Mouse (Mus musculus): ENCODE measurements around the gene Glrx. TPM values are rescaled to one million over a fixed set of nuclear protein-coding genes. Genes with fewer than 3 reads are reported as not detected.
A peak's percentile ranks its signal among the peaks of the same experiment; 100 is the strongest.

The Glrx gene
- total and polyA plus RNA-seq, 2 experiments = 41.4 to 86.8 TPM

DNA sequence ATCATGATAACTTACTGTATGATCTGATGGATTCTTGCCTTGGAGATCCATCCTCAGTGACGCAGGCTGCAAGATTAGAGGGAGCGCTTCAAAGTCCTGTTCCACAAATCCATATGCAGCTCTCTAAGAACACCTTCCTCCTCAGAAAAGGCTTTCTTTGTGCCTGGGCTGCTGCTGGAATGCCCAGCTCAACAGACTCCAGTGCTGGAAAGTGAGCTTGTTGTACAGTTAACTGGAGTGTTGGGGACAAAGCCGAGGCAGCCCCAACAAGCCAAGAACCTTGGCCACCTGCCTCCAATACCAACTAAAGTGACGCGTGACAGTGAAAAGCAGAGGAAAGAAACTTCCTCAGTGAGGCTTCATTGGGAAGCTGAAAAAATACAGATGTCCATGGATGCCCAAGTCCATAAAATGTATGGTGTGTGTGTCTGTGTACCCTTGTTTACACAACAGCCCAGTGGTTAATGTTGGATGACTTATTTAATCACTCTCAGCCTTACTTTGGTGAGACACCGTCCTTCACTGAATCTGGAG lies 1.2 kb downstream of the Glrx start:
- Histone ChIP-seq H3K9ac (ENCODE audit: low read depth, low read length) (peak overlapping the region; percentile 60), H3K36me3 (ENCODE audit: control insufficient read depth, insufficient read depth, low read length) (no peaks in the 10 kb centered on the region), H3K4me1 (ENCODE audit: control insufficient read depth, insufficient read depth, low read length) (peaks cover 26% of the 10 kb centered on the region), H3K4me3 (ENCODE audit: insufficient read depth, low read depth, low read length) (peak overlapping the region; percentile 68), H3K27ac (replicated peaks; ENCODE audit: insufficient read depth, low read depth, low read length) (peak overlapping the region; percentile 63), H3K27me3 (ENCODE audit: control insufficient read depth, insufficient read depth, low read length) (no peaks in the 10 kb centered on the region), H3K79me2 (ENCODE audit: control insufficient read depth, insufficient read depth, low read length) (no peaks in the 10 kb centered on the region; the same call in 1 of the 2 replicates)
- no peak for TF ChIP-seq POLR2A (IDR thresholded peaks at IDR 0.05; ENCODE audit: extremely low read depth, insufficient read depth, low read length)
- no peak for TF ChIP-seq CTCF (IDR thresholded peaks at IDR 0.05; ENCODE audit: low read depth, low read length)
- 16% methylated on average over 6 of the region's 6 CpGs for WGBS
- DNase-seq (ENCODE audit: extremely low read depth, low read depth, low spot score) = peak; percentile 59

DNA sequence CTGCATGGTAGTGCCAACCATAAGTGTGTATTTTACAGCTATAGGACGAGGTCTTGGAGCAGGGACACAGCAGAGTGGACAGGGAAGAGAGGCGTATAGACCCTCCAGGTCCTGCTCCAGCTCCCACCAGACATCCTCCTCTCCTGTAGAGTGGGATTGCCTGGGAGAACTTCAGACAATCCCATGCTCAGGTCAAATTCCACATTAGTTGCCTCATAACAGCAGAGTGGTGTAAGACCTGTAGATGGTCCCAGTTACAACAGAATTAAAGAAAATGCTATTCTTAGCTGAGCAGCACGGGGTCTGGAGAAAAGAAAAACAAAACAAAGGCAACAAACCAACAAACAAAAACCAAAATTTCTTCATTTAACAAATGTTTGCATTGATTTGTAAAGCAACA lies 2.3 kb downstream of the Glrx start:
- no peaks in the 10 kb centered on the region; the same call in 1 of the 2 replicates for H3K79me2 ChIP-seq (ENCODE audit: control insufficient read depth, insufficient read depth, low read length)
- H3K27ac ChIP-seq (replicated peaks; ENCODE audit: insufficient read depth, low read depth, low read length) = peak overlapping the region; percentile 63
- no peaks in the 10 kb centered on the region for H3K27me3 ChIP-seq (ENCODE audit: control insufficient read depth, insufficient read depth, low read length)
- DNase-seq (ENCODE audit: extremely low read depth, low read depth, low spot score) = peak; percentile 81
- peak overlapping the region; percentile 40 for H3K4me3 ChIP-seq (ENCODE audit: insufficient read depth, low read depth, low read length)
- WGBS = 46% methylated on average over 3 of the region's 3 CpGs
- peaks cover under 1% of the 10 kb centered on the region; the same call in 1 of the 2 replicates for H3K36me3 ChIP-seq (ENCODE audit: control insufficient read depth, insufficient read depth, low read length)
- TF ChIP-seq CTCF (IDR thresholded peaks at IDR 0.05; ENCODE audit: low read depth, low read length) = no peak
- TF ChIP-seq POLR2A (IDR thresholded peaks at IDR 0.05; ENCODE audit: extremely low read depth, insufficient read depth, low read length) = no peak
- peaks cover 26% of the 10 kb centered on the region for H3K4me1 ChIP-seq (ENCODE audit: control insufficient read depth, insufficient read depth, low read length)
- H3K9ac ChIP-seq (ENCODE audit: low read depth, low read length) = peak overlapping the region; percentile 33; the same call in 1 of the 2 replicates

DNA sequence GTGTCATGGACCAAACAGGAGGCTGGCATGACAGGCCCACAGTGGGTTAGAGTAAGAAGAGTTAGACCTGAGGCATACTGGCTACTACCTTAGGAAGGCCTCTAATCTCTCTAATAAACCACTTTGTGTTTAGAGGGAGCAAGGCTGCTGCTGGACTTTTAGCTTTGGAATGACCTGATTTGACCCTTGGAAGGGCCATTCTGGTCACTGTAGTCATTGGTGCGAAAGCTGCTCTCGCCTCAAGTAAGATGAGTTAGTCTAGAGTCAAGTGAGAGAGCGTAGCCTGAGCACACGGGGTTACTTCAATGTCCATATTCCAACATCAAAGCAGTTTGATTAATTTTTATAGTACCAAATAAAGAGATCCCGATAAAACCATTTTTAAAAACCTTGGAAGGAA lies 3.7 kb downstream of the Glrx start:
- WGBS = 49% methylated on average over 5 of the region's 5 CpGs
- H3K9ac ChIP-seq (ENCODE audit: low read depth, low read length) = no peak overlapping the region
- H3K27me3 ChIP-seq (ENCODE audit: control insufficient read depth, insufficient read depth, low read length) = no peaks in the 10 kb centered on the region
- H3K4me1 ChIP-seq (ENCODE audit: control insufficient read depth, insufficient read depth, low read length) = peaks cover 26% of the 10 kb centered on the region
- peaks cover 14% of the 10 kb centered on the region for H3K36me3 ChIP-seq (ENCODE audit: control insufficient read depth, insufficient read depth, low read length)
- no peaks in the 10 kb centered on the region; the same call in 1 of the 2 replicates for H3K79me2 ChIP-seq (ENCODE audit: control insufficient read depth, insufficient read depth, low read length)
- no peak for TF ChIP-seq POLR2A (IDR thresholded peaks at IDR 0.05; ENCODE audit: extremely low read depth, insufficient read depth, low read length)
- TF ChIP-seq CTCF (IDR thresholded peaks at IDR 0.05; ENCODE audit: low read depth, low read length) = no peak
- H3K4me3 ChIP-seq (ENCODE audit: insufficient read depth, low read depth, low read length) = no peak overlapping the region
- peak; percentile 72 for DNase-seq (ENCODE audit: extremely low read depth, low read depth, low spot score)
- peak overlapping the region; percentile 75 for H3K27ac ChIP-seq (replicated peaks; ENCODE audit: insufficient read depth, low read depth, low read length)

DNA sequence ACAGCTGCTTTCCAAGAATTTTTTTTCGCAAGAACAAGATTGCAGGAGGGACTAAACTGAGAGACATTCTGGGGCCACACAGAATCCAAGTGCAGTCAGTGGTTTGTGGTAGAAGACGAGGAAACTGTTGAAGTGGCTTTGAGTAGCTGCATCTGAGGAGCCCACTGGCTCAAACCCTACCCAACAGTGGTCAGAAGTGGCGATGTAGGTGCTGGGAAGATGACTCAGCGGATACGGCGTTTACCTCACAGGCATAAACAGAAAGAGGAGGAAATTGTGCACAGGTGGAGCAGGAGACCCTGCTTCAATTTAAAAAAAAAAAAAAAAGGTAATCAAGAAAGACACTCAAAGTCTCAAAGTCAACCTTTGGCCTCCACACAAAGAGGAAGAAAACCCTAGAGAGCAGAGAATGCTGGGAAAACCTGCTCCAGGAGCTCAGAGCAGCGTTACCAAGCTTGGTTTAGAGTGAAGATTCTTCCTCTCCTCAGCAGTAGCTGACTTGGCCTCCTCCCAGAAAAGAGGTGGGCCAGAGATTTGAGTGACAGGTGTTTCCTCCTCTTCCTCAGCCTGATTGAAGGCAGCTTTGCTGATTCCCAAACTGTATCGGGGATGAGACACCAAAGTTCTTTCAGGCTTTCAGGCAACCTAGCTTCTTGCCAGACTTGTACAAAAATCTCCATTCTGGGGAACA lies 4.5 kb downstream of the Glrx start:
- peaks cover 26% of the 10 kb centered on the region for H3K4me1 ChIP-seq (ENCODE audit: control insufficient read depth, insufficient read depth, low read length)
- peaks cover 18% of the 10 kb centered on the region for H3K36me3 ChIP-seq (ENCODE audit: control insufficient read depth, insufficient read depth, low read length)
- H3K79me2 ChIP-seq (ENCODE audit: control insufficient read depth, insufficient read depth, low read length) = no peaks in the 10 kb centered on the region; the same call in 1 of the 2 replicates
- TF ChIP-seq CTCF (IDR thresholded peaks at IDR 0.05; ENCODE audit: low read depth, low read length) (no peak), POLR2A (IDR thresholded peaks at IDR 0.05; ENCODE audit: extremely low read depth, insufficient read depth, low read length) (no peak)
- H3K4me3 ChIP-seq (ENCODE audit: insufficient read depth, low read depth, low read length) = no peak overlapping the region
- H3K27ac ChIP-seq (replicated peaks; ENCODE audit: insufficient read depth, low read depth, low read length) = peak overlapping the region; percentile 81
- 57% methylated on average over 8 of the region's 8 CpGs for WGBS
- no peak overlapping the region for H3K9ac ChIP-seq (ENCODE audit: low read depth, low read length)
- peak; percentile 28 for DNase-seq (ENCODE audit: extremely low read depth, low read depth, low spot score)
- H3K27me3 ChIP-seq (ENCODE audit: control insufficient read depth, insufficient read depth, low read length) = no peaks in the 10 kb centered on the region

DNA sequence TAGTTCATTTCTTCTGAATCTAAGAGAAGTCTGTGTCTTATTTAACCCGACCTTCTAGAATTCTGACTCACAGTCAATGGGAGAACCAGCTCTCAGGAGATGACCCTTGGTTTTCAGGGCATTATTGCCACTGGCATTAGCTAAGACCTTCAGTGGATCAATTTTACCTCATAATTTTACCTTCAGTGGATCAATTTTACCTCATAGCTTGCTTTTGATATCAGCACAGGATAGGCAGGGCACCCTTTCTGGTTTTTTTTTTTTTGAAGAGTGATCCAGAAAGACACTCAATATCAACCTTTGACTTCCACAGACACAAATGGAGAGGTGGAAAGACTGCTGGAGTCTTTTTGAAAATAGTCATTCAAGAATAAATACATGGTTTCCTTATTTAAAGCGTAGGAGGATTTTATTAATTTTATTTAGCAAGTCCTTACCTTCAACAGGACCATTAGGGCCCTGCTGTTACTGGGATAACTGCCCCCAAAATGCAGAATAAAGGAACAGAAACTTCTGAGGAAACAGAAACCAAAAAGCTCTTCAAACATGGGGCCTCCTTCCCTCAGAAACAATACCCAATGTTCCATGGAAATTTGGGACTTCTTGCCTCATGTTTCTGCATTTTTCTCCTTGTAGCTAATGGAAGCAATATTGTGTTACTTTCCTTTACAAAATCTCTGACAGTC lies 5.3 kb downstream of the Glrx start:
- DNase-seq (ENCODE audit: extremely low read depth, low read depth, low spot score) = peak; percentile 74
- Histone ChIP-seq H3K9ac (ENCODE audit: low read depth, low read length) (no peak overlapping the region), H3K27me3 (ENCODE audit: control insufficient read depth, insufficient read depth, low read length) (no peaks in the 10 kb centered on the region), H3K4me3 (ENCODE audit: insufficient read depth, low read depth, low read length) (no peak overlapping the region), H3K27ac (replicated peaks; ENCODE audit: insufficient read depth, low read depth, low read length) (peak overlapping the region; percentile 81), H3K36me3 (ENCODE audit: control insufficient read depth, insufficient read depth, low read length) (peaks cover 22% of the 10 kb centered on the region), H3K79me2 (ENCODE audit: control insufficient read depth, insufficient read depth, low read length) (no peaks in the 10 kb centered on the region; the same call in 1 of the 2 replicates), H3K4me1 (ENCODE audit: control insufficient read depth, insufficient read depth, low read length) (peaks cover 23% of the 10 kb centered on the region)
- TF ChIP-seq CTCF (IDR thresholded peaks at IDR 0.05; ENCODE audit: low read depth, low read length) (no peak), POLR2A (IDR thresholded peaks at IDR 0.05; ENCODE audit: extremely low read depth, insufficient read depth, low read length) (no peak)
- WGBS = 55% methylated on average over 2 of the region's 2 CpGs

Data from liver, adult 2 months (tissue).